Mouse (Mus musculus): ENCODE data around the gene Lpar6.

Gene Lpar6

GRCm38 (mm10) chr14:73257348-73257747 lies 19.7 kb downstream of the Lpar6 start:
- DNase-seq = no peak

- DNase-seq = no peak
Measured at GRCm38 (mm10) chr14:73258181-73258580, 20.5 kb downstream of the Lpar6 start.

GRCm38 (mm10) chr14:73262210-73262609 lies 24.5 kb downstream of the Lpar6 start:
- no peak for DNase-seq

- DNase-seq = peak in 1 of 2 experiments; percentile 27
Measured at GRCm38 (mm10) chr14:73266166-73266565, 28.5 kb downstream of the Lpar6 start.

- DNase-seq = no peak
Measured at GRCm38 (mm10) chr14:73271807-73272206, 34.1 kb downstream of the Lpar6 start.

GRCm38 (mm10) chr14:73279096-73279495 lies 41.4 kb downstream of the Lpar6 start:
- no peak for DNase-seq

GRCm38 (mm10) chr14:73280996-73281395 lies 43.3 kb downstream of the Lpar6 start:
- no peak for DNase-seq

- no peak for DNase-seq
Measured at GRCm38 (mm10) chr14:73289915-73290314, 52.2 kb downstream of the Lpar6 start.

- DNase-seq = no peak
Measured at GRCm38 (mm10) chr14:73292434-73292833, 54.7 kb downstream of the Lpar6 start.

Measured in thymus, adult 18-20 months (tissue).